Mouse (Mus musculus): ENCODE measurements at regions not wholly inside any gene's neighbourhood (a gene's known extent, or its start where the extent isn't known, plus 50 kb on each side); places are given as distances from the start of the nearest gene placed in this dataset.

DNA sequence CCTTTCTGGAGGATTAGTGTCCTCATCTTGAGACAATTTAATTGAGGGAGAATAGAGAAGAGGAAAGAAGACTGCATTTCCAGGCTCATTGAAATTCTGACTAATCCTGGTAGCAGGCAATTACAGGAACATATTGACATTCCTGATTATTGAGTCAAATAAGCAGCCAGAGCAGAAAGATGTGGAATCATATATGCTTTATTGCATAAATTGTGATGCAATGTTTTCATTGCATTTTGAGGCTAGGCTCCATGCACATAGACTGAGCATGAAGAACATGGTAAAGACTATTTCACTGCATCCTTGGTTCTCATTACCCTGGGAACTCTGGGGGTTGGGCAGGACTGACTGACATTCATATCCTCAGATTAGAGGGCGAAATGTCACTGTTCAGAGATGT, 116.0 kb downstream of the Alg10b start:
- no peak overlapping the region for H3K27ac ChIP-seq
- no peaks in the 10 kb centered on the region for H3K27me3 ChIP-seq (ENCODE audit: insufficient read depth, low read length)
- TF ChIP-seq CTCF (IDR thresholded peaks at IDR 0.05; ENCODE audit: low read depth): no peak
- H3K9me3 ChIP-seq (replicated peaks; ENCODE audit: low read length): no peaks in the 10 kb centered on the region
- no peak overlapping the region for H3K4me2 ChIP-seq (ENCODE audit: low read length)
- no peaks in the 10 kb centered on the region for H3K36me3 ChIP-seq (ENCODE audit: insufficient read depth, low read length)
- no peaks in the 10 kb centered on the region for H3K4me1 ChIP-seq (replicated peaks; ENCODE audit: insufficient read depth, low read length)
- ATAC-seq (replicated peaks; ENCODE audit: low FRiP score, low read depth) (no peak), DNase-seq (ENCODE audit: low spot score) (no peak)
- 85% methylated on average over 1 of the region's 1 CpGs for WGBS
- H3K9ac ChIP-seq (ENCODE audit: low read depth, low read length): no peak overlapping the region
- no peak overlapping the region for H3K4me3 ChIP-seq (replicated peaks; ENCODE audit: low read depth, low read length)

DNA sequence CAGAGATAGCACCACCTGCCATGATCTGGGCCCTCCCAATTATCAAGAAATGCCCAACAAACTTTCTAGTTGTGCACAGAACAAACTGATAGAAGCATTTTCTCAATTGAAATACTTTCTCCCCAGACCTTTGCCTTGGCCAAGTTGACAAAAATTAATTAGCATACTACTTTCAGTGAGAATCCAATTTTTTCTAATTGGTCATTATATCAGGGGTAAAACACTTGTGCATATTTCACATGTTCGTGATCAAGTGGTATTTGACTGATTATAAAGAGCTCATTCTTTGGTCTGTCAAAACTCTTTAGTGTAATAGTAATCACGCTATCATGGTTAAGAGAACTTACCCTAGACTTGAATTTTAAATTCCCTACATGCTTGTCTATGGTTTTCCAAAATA, 117.2 kb downstream of the Alg10b start:
- Histone ChIP-seq H3K9me3 (replicated peaks; ENCODE audit: low read length) (no peaks in the 10 kb centered on the region), H3K9ac (ENCODE audit: low read depth, low read length) (no peak overlapping the region), H3K4me1 (replicated peaks; ENCODE audit: insufficient read depth, low read length) (0 out of 2 replicates have a peak, but pooled peaks cover 1% of the 10 kb centered on the region), H3K4me3 (replicated peaks; ENCODE audit: low read depth, low read length) (no peak overlapping the region), H3K27ac (no peak overlapping the region), H3K36me3 (ENCODE audit: insufficient read depth, low read length) (no peaks in the 10 kb centered on the region), H3K27me3 (ENCODE audit: insufficient read depth, low read length) (no peaks in the 10 kb centered on the region), H3K4me2 (ENCODE audit: low read length) (no peak overlapping the region)
- no peak for ATAC-seq (replicated peaks; ENCODE audit: low FRiP score, low read depth)
- WGBS: 94% methylated on average over 2 of the region's 2 CpGs
- no peak for TF ChIP-seq CTCF (IDR thresholded peaks at IDR 0.05; ENCODE audit: low read depth)
- no peak for DNase-seq (ENCODE audit: low spot score)

DNA sequence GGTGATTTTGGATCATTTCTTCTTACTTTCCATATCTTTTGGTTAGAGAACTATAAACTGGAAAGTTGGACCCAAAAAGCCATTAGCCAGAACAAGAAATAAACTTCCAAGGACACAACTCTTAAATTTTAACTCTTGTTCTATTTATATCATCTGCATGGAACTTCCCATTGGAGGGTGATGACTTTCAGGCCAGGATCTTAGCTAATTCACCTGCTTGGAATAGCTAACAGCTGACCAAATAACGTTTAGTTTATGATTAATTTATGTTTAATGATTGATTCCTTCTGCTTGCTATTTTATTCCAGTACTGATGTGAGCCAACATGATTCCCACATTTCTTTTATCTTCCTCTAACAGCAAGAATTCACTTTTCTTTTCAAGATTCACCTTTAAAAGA, 119.7 kb downstream of the Alg10b start:
- H3K4me2 ChIP-seq (ENCODE audit: low read length): no peak overlapping the region
- H3K4me3 ChIP-seq (replicated peaks; ENCODE audit: low read depth, low read length): no peak overlapping the region
- peak; percentile 44 for DNase-seq (ENCODE audit: low spot score)
- no peak overlapping the region for H3K9ac ChIP-seq (ENCODE audit: low read depth, low read length)
- 41% methylated on average over 1 of the region's 1 CpGs for WGBS
- no peaks in the 10 kb centered on the region; the same call in 1 of the 2 replicates for H3K9me3 ChIP-seq (replicated peaks; ENCODE audit: low read length)
- no peak for TF ChIP-seq CTCF (IDR thresholded peaks at IDR 0.05; ENCODE audit: low read depth)
- no peaks in the 10 kb centered on the region for H3K27me3 ChIP-seq (ENCODE audit: insufficient read depth, low read length)
- peak; percentile 73 for ATAC-seq (replicated peaks; ENCODE audit: low FRiP score, low read depth)
- no peak overlapping the region for H3K27ac ChIP-seq
- H3K4me1 ChIP-seq (replicated peaks; ENCODE audit: insufficient read depth, low read length): 0 out of 2 replicates have a peak, but pooled peaks cover 3% of the 10 kb centered on the region
- H3K36me3 ChIP-seq (ENCODE audit: insufficient read depth, low read length): no peaks in the 10 kb centered on the region

DNA sequence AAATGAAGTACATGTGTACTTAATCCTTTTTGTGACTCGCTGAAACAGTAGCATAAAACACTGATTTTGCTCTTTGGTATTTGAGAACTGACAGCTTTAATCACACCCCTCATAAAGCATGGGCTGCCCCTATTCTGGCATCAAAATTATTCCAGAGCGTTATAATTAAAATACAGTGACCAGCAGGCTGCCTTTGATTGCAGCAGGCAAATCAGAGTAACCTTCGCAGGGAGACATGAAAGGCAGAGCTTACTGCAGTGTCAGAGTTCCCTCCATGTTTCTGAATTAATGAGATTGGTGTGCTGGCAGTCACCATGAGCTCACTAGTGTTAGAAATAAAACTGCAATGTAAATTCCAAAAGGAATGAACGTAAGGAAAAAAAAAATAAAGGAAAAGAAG, 120.8 kb downstream of the Alg10b start:
- TF ChIP-seq CTCF (IDR thresholded peaks at IDR 0.05; ENCODE audit: low read depth): no peak
- no peak overlapping the region for H3K4me2 ChIP-seq (ENCODE audit: low read length)
- no peak overlapping the region for H3K4me3 ChIP-seq (replicated peaks; ENCODE audit: low read depth, low read length)
- H3K9me3 ChIP-seq (replicated peaks; ENCODE audit: low read length): no peaks in the 10 kb centered on the region; the same call in 1 of the 2 replicates
- 0 out of 2 replicates have a peak, but pooled peaks cover 3% of the 10 kb centered on the region for H3K4me1 ChIP-seq (replicated peaks; ENCODE audit: insufficient read depth, low read length)
- ATAC-seq (replicated peaks; ENCODE audit: low FRiP score, low read depth) (no peak), DNase-seq (ENCODE audit: low spot score) (peak; percentile 5)
- no peaks in the 10 kb centered on the region for H3K27me3 ChIP-seq (ENCODE audit: insufficient read depth, low read length)
- no peaks in the 10 kb centered on the region for H3K36me3 ChIP-seq (ENCODE audit: insufficient read depth, low read length)
- peak overlapping the region; percentile 42; the same call in 1 of the 2 replicates for H3K27ac ChIP-seq
- whole genome bisulfite sequencing: 38% methylated on average over 4 of the region's 4 CpGs
- no peak overlapping the region for H3K9ac ChIP-seq (ENCODE audit: low read depth, low read length)

DNA sequence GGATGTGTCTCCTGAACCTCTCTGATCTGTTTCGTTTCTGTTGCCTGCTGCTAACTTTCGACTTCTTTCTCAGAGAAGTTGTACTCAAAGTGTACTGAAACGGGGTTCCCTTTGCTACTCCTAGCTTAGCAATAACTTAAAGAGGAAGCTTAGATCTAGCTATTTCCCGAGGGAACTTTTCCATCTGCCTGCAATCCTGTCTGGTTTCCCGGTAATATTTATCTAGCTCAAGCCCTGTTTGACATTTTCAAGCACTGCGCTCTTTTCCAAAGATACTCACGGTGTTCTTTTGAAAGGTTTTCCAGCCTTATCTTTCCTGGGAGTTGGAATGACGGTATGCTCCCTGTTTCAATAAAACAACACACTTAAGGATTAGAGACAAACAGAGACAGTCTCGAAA, 122.1 kb downstream of the Alg10b start:
- Histone ChIP-seq H3K36me3 (ENCODE audit: insufficient read depth, low read length) (no peaks in the 10 kb centered on the region), H3K4me2 (ENCODE audit: low read length) (no peak overlapping the region), H3K9me3 (replicated peaks; ENCODE audit: low read length) (no peaks in the 10 kb centered on the region; the same call in 1 of the 2 replicates), H3K4me3 (replicated peaks; ENCODE audit: low read depth, low read length) (no peak overlapping the region), H3K27me3 (ENCODE audit: insufficient read depth, low read length) (no peaks in the 10 kb centered on the region), H3K9ac (ENCODE audit: low read depth, low read length) (no peak overlapping the region), H3K4me1 (replicated peaks; ENCODE audit: insufficient read depth, low read length) (0 out of 2 replicates have a peak, but pooled peaks cover 3% of the 10 kb centered on the region), H3K27ac (peak overlapping the region; percentile 60)
- no peak for TF ChIP-seq CTCF (IDR thresholded peaks at IDR 0.05; ENCODE audit: low read depth)
- no peak for DNase-seq (ENCODE audit: low spot score)
- 45% methylated on average over 9 of the region's 9 CpGs for whole genome bisulfite sequencing
- no peak for ATAC-seq (replicated peaks; ENCODE audit: low FRiP score, low read depth)

DNA sequence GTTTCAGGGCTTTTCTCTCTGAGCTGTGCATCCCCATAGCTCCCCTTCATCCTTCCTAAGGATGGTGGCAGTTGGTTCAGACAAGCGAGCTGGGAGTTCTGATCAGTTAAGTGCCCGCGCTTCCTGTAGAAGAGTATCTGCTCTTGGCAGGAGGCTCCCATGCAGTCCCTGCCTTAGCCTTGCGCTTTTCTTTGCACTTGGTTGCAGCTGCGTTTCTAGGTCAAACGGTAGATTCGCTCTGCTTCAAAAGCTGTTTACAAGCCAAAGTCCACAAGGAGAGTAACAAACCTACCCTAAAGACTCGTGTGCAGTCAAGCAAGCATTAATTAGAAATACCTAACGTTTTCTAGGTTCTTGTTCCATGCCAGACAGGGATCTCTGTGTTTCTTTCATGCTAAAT, 122.6 kb downstream of the Alg10b start:
- TF ChIP-seq CTCF (IDR thresholded peaks at IDR 0.05; ENCODE audit: low read depth): no peak
- Histone ChIP-seq H3K9me3 (replicated peaks; ENCODE audit: low read length) (no peaks in the 10 kb centered on the region; the same call in 1 of the 2 replicates), H3K4me2 (ENCODE audit: low read length) (no peak overlapping the region), H3K4me3 (replicated peaks; ENCODE audit: low read depth, low read length) (no peak overlapping the region), H3K27ac (peak overlapping the region; percentile 60), H3K36me3 (ENCODE audit: insufficient read depth, low read length) (no peaks in the 10 kb centered on the region), H3K27me3 (ENCODE audit: insufficient read depth, low read length) (no peaks in the 10 kb centered on the region), H3K4me1 (replicated peaks; ENCODE audit: insufficient read depth, low read length) (0 out of 2 replicates have a peak, but pooled peaks cover 3% of the 10 kb centered on the region), H3K9ac (ENCODE audit: low read depth, low read length) (no peak overlapping the region)
- ATAC-seq (replicated peaks; ENCODE audit: low FRiP score, low read depth) (peak; percentile 72), DNase-seq (ENCODE audit: low spot score) (peak; percentile 48)
- WGBS: 59% methylated on average over 9 of the region's 9 CpGs

DNA sequence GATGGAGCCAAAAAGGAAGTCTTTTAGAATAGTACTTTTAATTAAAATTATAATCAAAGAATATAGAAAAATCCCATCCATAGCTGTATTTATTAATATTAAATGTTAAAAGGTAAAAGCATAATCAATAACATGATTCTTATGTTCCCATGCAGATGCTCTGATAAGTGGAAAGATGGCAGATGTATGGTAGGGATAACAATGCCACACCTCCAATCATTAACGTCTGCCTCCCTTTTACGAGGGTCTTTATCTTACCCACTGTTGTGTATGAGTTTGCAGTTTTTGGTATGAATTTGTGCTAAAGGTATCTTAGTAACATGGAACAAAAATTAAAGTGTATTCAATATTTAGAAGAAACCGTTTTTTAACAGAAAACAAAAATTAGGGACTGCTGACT, 127.8 kb downstream of the Alg10b start:
- Histone ChIP-seq H3K9ac (ENCODE audit: low read depth, low read length) (no peak overlapping the region), H3K4me1 (replicated peaks; ENCODE audit: insufficient read depth, low read length) (no peaks in the 10 kb centered on the region), H3K27me3 (ENCODE audit: insufficient read depth, low read length) (no peaks in the 10 kb centered on the region), H3K36me3 (ENCODE audit: insufficient read depth, low read length) (no peaks in the 10 kb centered on the region), H3K27ac (no peak overlapping the region), H3K4me2 (ENCODE audit: low read length) (no peak overlapping the region), H3K9me3 (replicated peaks; ENCODE audit: low read length) (no peaks in the 10 kb centered on the region; the same call in 1 of the 2 replicates), H3K4me3 (replicated peaks; ENCODE audit: low read depth, low read length) (no peak overlapping the region)
- ATAC-seq (replicated peaks; ENCODE audit: low FRiP score, low read depth): no peak
- 86% methylated on average over 3 of the region's 3 CpGs for WGBS
- TF ChIP-seq CTCF (IDR thresholded peaks at IDR 0.05; ENCODE audit: low read depth): no peak
- DNase-seq (ENCODE audit: low spot score): no peak

Data from kidney, postnatal 0 days (tissue).